In the genomic region with DNA sequence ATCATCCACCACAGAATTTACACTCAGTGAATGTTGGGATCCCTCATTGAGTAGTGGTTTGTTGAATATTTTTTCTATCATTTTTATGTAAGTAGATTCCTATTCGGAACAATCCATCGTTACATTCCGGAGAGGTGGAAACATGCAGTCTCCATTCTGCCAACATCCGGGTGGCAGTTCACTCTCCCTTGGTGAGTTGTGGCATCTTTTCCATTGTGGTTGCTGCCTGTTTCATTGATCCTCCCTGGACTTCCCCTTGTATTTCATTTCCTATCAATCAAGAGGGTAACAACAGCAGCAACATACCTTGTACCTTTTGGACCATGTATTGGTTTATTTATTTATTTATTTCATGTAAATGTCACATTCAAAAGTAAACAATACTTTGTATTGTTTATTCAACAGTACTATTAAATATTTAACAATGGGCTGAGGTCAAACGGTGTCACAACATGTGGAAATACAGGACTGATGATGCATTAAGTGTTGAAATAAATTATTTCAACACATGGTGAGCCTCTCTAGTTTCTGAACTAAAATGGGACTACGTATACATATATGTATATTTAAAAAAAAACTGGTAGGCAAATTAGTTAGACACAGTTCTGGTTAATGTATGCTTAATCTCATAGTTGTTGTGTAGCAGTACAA, we compare ENCODE assay signal across 28 mouse cellular contexts.
"Had no signal": no experiment of that assay in that cellular context is flagged by ENCODE, and none has a peak within 500 bp of the region (broad histone marks: within the 10 kb centered on the region; RNA-seq: fewer than 3 reads in every experiment).

No protein-coding gene starts in this region.

- H3K9me3 ChIP-seq: heart, embryonic 10.5 days; hindbrain, embryonic 10.5 days; hindbrain, embryonic 12.5 days; intestine, embryonic 15.5 days; kidney, embryonic 15.5 days; limb, embryonic 10.5 days; limb, embryonic 12.5 days had no signal

- H3K4me3 ChIP-seq: gastrocnemius, adult 2 months; heart, adult 2 months; heart, embryonic 10.5 days; heart, embryonic 12.5 days; hindbrain, embryonic 10.5 days; hindbrain, embryonic 12.5 days; intestine, embryonic 15.5 days; kidney, embryonic 15.5 days; layer of hippocampus, adult 2 months; left cerebral cortex, adult 2 months; limb, embryonic 10.5 days; limb, embryonic 12.5 days had no signal

- H3K4me1 ChIP-seq: heart, embryonic 10.5 days; heart, embryonic 12.5 days; hindbrain, embryonic 10.5 days; hindbrain, embryonic 12.5 days; intestine, embryonic 15.5 days; kidney, embryonic 15.5 days; limb, embryonic 10.5 days; limb, embryonic 12.5 days had no signal

- H3K36me3 ChIP-seq: heart, embryonic 10.5 days; heart, embryonic 12.5 days; hindbrain, embryonic 10.5 days; hindbrain, embryonic 12.5 days; intestine, embryonic 15.5 days; kidney, embryonic 15.5 days; limb, embryonic 10.5 days; limb, embryonic 12.5 days had no signal

- H3K27me3 ChIP-seq: hindbrain, embryonic 12.5 days; limb, embryonic 12.5 days had no signal

- H3K9ac ChIP-seq: heart, embryonic 12.5 days; hindbrain, embryonic 12.5 days; hindbrain, embryonic 14.5 days; intestine, embryonic 15.5 days; kidney, embryonic 15.5 days; limb, embryonic 12.5 days; liver, embryonic 14.5 days had no signal

- H3K27ac ChIP-seq: gastrocnemius, adult 2 months; heart, adult 2 months; heart, embryonic 10.5 days; hindbrain, embryonic 10.5 days; hindbrain, embryonic 12.5 days; hindbrain, embryonic 14.5 days; intestine, embryonic 15.5 days; kidney, embryonic 15.5 days; kidney, postnatal 0 days; layer of hippocampus, adult 2 months; left cerebral cortex, adult 2 months; limb, embryonic 10.5 days; limb, embryonic 12.5 days; liver, embryonic 14.5 days had no signal

- ATAC-seq: hindbrain, embryonic 16.5 days; inflammation-experienced regulatory T-cells, adult 6 months; intestine, embryonic 15.5 days; intestine, postnatal 0 days had no signal

- DNase-seq: gastrocnemius, adult 2 months; gastrocnemius, postnatal 10 days; gastrocnemius, postnatal 25 days; heart, adult 11 months; heart, adult 2 months; heart, postnatal 10 days; heart, postnatal 4 days; kidney, adult 18-20 months; kidney, adult 9 months; kidney, postnatal 14 days; kidney, postnatal 4 days; liver had no signal

- H3K4me2 ChIP-seq: heart, embryonic 12.5 days; hindbrain, embryonic 12.5 days; hindbrain, embryonic 14.5 days; intestine, embryonic 15.5 days; kidney, embryonic 15.5 days; limb, embryonic 12.5 days had no signal
